Mouse (Mus musculus) spleen, adult 2 months (tissue): ENCODE data around the gene Wdr34. TPM values are rescaled to one million over a fixed set of nuclear protein-coding genes. Genes with fewer than 3 reads are reported as not detected.

Experiments
- DNase-seq, 2 experiments: peaks; one replicate each; pipeline versions ENCODE4 v3.0.0 to v3.0.0-alpha.2; 2012 to 2021; ENCODE audit warnings: low spot score in 2 of 2, low read depth in 1 of 2
- H3K27ac ChIP-seq: fragments of 200-500 bp; 2 replicates; pipeline ENCODE4 v1.5.1; 2012; ENCODE audit warnings: low read length, inconsistent platforms; ENCODE audit not compliant: insufficient read depth
- H3K27me3 ChIP-seq: fragments of 200-500 bp; 2 replicates; pipeline ENCODE4 v1.6.1; 2012; ENCODE audit warnings: mild to moderate bottlenecking, moderate library complexity, low read length, inconsistent platforms; ENCODE audit not compliant: control insufficient read depth, insufficient read depth
- H3K36me3 ChIP-seq: fragments of 200-500 bp; 2 replicates; pipeline ENCODE4 v1.6.1; 2012; ENCODE audit warnings: mild to moderate bottlenecking, low read length, inconsistent platforms; ENCODE audit not compliant: control insufficient read depth, insufficient read depth
- H3K4me1 ChIP-seq: fragments of 200-500 bp; 2 replicates; pipeline ENCODE4 v1.6.1; 2011; ENCODE audit warnings: inconsistent platforms; ENCODE audit not compliant: control insufficient read depth, insufficient read depth, insufficient read length
- H3K4me3 ChIP-seq: fragments of 200-500 bp; 2 replicates; pipeline ENCODE4 v1.5.1; 2011; ENCODE audit warnings: mild to moderate bottlenecking, inconsistent platforms; ENCODE audit not compliant: insufficient read depth, insufficient read length; ENCODE audit errors: extremely low read depth
- CTCF ChIP-seq: fragments of 200-500 bp; IDR thresholded peaks from 2 replicates; pipeline ENCODE4 v1.5.1; 2011; ENCODE audit warnings: mild to moderate bottlenecking, inconsistent platforms; ENCODE audit not compliant: insufficient read depth, insufficient read length, insufficient replicate concordance; ENCODE audit errors: extremely low read depth
- POLR2A ChIP-seq: fragments of 200-500 bp; IDR thresholded peaks from 2 replicates; pipeline ENCODE4 v1.6.1; 2011; ENCODE audit warnings: low read depth, low read length, inconsistent platforms
- WGBS: fragments of 180-500 bp; shearing (Covaris S2); methylation state at CpG from one replicate; pipeline ENCODE4 v1.1.7; 2018; 5-methylcytosine and 5-hydroxymethylcytosine counted together
- polyA plus RNA-seq: library from polyadenylated mRNA; depleted of rRNA; stranded (reverse); fragments of >200 nt; gene quantifications from 2 replicates; pipeline ENCODE4 v1.2.3, GENCODE M21; 2012

Gene Wdr34
- polyA plus RNA-seq, 1 experiment, result 7.6 TPM

DNA sequence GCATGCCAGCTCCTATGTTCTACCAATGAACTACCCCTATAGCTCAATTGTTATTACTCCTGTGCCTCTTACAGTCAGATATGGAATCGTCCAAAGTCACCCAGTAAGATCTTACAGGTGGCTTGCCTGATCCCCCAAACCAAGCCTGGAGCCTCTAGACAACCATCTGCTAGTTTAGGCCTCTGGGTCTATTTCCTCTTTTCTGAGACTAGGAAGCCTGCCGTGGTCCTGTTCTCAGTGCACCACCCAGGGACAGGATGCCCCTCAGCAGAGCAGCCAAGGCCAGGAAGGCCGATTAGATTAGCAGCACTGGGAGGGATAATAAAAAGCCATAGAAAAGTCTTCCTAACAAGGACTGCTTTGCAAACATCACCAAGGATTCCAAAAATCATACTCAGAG lies 1.1 kb upstream of the Wdr34 start:
- no peaks in the 10 kb centered on the region for H3K36me3 ChIP-seq
- 18% methylated on average over 3 of the region's 3 CpGs for WGBS
- H3K4me1 ChIP-seq, result peaks cover 2% of the 10 kb centered on the region

DNA sequence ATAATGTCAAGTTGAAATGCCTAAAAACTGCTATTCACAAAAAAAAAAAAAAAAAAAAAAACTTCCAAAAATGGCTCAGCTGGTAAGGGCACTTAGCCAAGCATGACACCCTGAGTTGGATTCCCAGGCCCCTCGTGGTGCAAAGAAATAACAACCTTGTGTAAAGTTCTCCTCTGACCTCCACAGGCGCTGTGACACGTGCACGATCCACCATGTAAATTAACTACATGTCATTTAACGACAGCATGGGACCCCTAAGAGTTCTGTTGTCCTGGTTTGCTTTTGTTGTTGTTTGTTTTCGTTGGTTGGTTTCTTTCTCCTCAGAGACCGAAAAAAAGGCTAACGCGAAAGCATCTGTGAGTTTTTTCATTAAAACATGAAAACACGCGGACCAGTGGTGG lies 580 bp downstream of the Wdr34 start:
- no peak for DNase-seq
- Histone ChIP-seq H3K27me3 (no peaks in the 10 kb centered on the region), H3K4me1 (peaks cover 2% of the 10 kb centered on the region), H3K4me3 (peak overlapping the region; percentile 69; the same call in 1 of the 2 replicates), H3K27ac (no peak overlapping the region), H3K36me3 (no peaks in the 10 kb centered on the region)
- TF ChIP-seq POLR2A (no peak), CTCF (no peak)
- whole genome bisulfite sequencing, result 23% methylated on average over 11 of the region's 11 CpGs

More for the DNA sequence above, 1.1 kb upstream of the Wdr34 start:
- no peak for TF ChIP-seq POLR2A
- no peak for TF ChIP-seq CTCF
- no peak for DNase-seq
- Histone ChIP-seq H3K27me3 (no peaks in the 10 kb centered on the region), H3K27ac (no peak overlapping the region), H3K4me3 (no peak overlapping the region)

GRCm38 (mm10) chr2:30047127-30047526 lies 1.6 kb downstream of the Wdr34 start:
- TF ChIP-seq POLR2A, result no peak
- no peak for TF ChIP-seq CTCF
- Histone ChIP-seq H3K4me3 (no peak overlapping the region), H3K4me1 (peaks cover 2% of the 10 kb centered on the region), H3K27me3 (no peaks in the 10 kb centered on the region), H3K27ac (no peak overlapping the region), H3K36me3 (no peaks in the 10 kb centered on the region)
- DNase-seq, result no peak
- 98% methylated on average over 6 of the region's 6 CpGs for WGBS

GRCm38 (mm10) chr2:30044550-30044949 lies 4.1 kb downstream of the Wdr34 start:
- TF ChIP-seq CTCF (no peak), POLR2A (no peak)
- 92% methylated on average over 5 of the region's 5 CpGs for WGBS
- Histone ChIP-seq H3K27ac (no peak overlapping the region), H3K36me3 (no peaks in the 10 kb centered on the region), H3K27me3 (no peaks in the 10 kb centered on the region), H3K4me3 (no peak overlapping the region), H3K4me1 (peaks cover 2% of the 10 kb centered on the region)
- DNase-seq, result no peak

GRCm38 (mm10) chr2:30042445-30042844 lies 6.2 kb downstream of the Wdr34 start:
- Histone ChIP-seq H3K36me3 (no peaks in the 10 kb centered on the region), H3K4me1 (no peaks in the 10 kb centered on the region), H3K4me3 (no peak overlapping the region), H3K27ac (no peak overlapping the region), H3K27me3 (no peaks in the 10 kb centered on the region)
- 6% methylated on average over 4 of the region's 4 CpGs for WGBS
- no peak for TF ChIP-seq POLR2A
- peak; percentile 85; the same call in 1 of the 2 replicates for TF ChIP-seq CTCF
- DNase-seq, result peak; percentile 64 to 83

- Histone ChIP-seq H3K27ac (no peak overlapping the region), H3K4me1 (no peaks in the 10 kb centered on the region), H3K4me3 (no peak overlapping the region), H3K36me3 (no peaks in the 10 kb centered on the region), H3K27me3 (no peaks in the 10 kb centered on the region)
- no peak for TF ChIP-seq CTCF
- TF ChIP-seq POLR2A, result no peak
- DNase-seq, result no peak
Measured at GRCm38 (mm10) chr2:30039687-30040086, 9.0 kb downstream of the Wdr34 start.

DNA sequence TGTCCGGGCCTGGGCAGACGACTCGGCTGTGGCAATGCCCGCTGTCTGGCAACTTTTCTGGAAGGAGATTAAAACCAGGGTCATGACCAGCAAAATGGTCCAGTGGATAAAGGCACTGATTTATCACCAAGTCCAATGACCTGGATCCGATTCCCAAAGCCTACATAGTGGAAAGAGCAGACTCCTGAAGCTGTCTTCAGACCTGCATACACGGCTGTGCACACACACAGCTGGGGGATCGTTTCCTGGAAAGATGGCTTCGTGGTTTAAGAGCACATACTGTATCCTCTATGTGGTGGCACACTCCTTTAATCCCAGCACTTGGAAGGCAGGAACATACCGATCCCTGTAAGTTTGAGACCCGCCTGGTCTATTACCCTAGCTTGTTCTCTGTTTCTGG lies 10.3 kb downstream of the Wdr34 start:
- Histone ChIP-seq H3K4me1 (no peaks in the 10 kb centered on the region), H3K27me3 (no peaks in the 10 kb centered on the region), H3K4me3 (no peak overlapping the region), H3K27ac (no peak overlapping the region), H3K36me3 (no peaks in the 10 kb centered on the region)
- no peak for DNase-seq
- TF ChIP-seq CTCF (no peak), POLR2A (no peak)
- 89% methylated on average over 10 of the region's 10 CpGs for WGBS
